Mouse (Mus musculus) erythroblast, embryonic 14.5 days (primary cell): ENCODE data around the gene Stx8. TPM values are rescaled to one million over a fixed set of nuclear protein-coding genes. Genes with fewer than 3 reads are reported as not detected.

Experiments used
- H3K27me3 ChIP-seq: 2 replicates; pipeline ENCODE4 v1.6.1; 2012; ENCODE audit warnings: inconsistent platforms; ENCODE audit not compliant: control insufficient read depth
- H3K36me3 ChIP-seq: 2 replicates; pipeline ENCODE4 v1.6.1; 2012; ENCODE audit warnings: mild to moderate bottlenecking, inconsistent platforms; ENCODE audit not compliant: control insufficient read depth
- H3K4me1 ChIP-seq: 2 replicates; pipeline ENCODE4 v1.6.1; 2012; ENCODE audit warnings: inconsistent platforms; ENCODE audit not compliant: control insufficient read depth
- H3K4me3 ChIP-seq: replicated peaks from 2 replicates; pipeline ENCODE3; 2012; ENCODE audit warnings: moderate library complexity, mild to moderate bottlenecking, inconsistent platforms
- H3K9me3 ChIP-seq: 2 replicates; pipeline ENCODE4 v1.6.1; 2012; ENCODE audit warnings: low read length, inconsistent platforms, mixed read lengths; ENCODE audit not compliant: control insufficient read depth
- GATA1 ChIP-seq: IDR thresholded peaks from 2 replicates; pipeline ENCODE4 v1.6.1; 2012; ENCODE audit warnings: low read length, inconsistent platforms, mixed read lengths
- TAL1 ChIP-seq: IDR thresholded peaks from 3 replicates; pipeline ENCODE4 v1.6.1; 2012; ENCODE audit warnings: low read length, inconsistent platforms, mixed read lengths
- polyA plus RNA-seq: library from polyadenylated mRNA; stranded (reverse); fragments of >175 nt; gene quantifications from 2 replicates; pipeline ENCODE4 v1.2.3, GENCODE M21; 2012

Stx8 gene
- polyA plus RNA-seq, result 0.08 and 0.17 TPM in 2 replicates

- Histone ChIP-seq H3K4me3 (peak within 1 kb of the TSS; percentile 95), H3K4me1 (peaks cover 26% of the 10 kb centered on the region), H3K9me3 (no peaks in the 10 kb centered on the region), H3K36me3 (peaks cover 6% of the 10 kb centered on the region), H3K27me3 (no peaks in the 10 kb centered on the region; the same call in 1 of the 2 replicates)
- no peak for TF ChIP-seq GATA1
Measured at GRCm38 (mm10) chr11:67965905-67966878, at the start of gene Stx8. TSS of gene Stx8 (plus strand) at chr11:67966193.

GRCm38 (mm10) chr11:67917126-67917525, 48.9 kb upstream of the Stx8 start:
- H3K9me3 ChIP-seq, result peaks cover 2% of the 10 kb centered on the region; the same call in 1 of the 2 replicates
- peaks cover 5% of the 10 kb centered on the region for H3K4me1 ChIP-seq
- no peaks in the 10 kb centered on the region for H3K36me3 ChIP-seq
- H3K27me3 ChIP-seq, result peaks cover 32% of the 10 kb centered on the region
- TF ChIP-seq GATA1, result no peak
- H3K4me3 ChIP-seq, result no peak overlapping the region

GRCm38 (mm10) chr11:67919593-67919992, 46.4 kb upstream of the Stx8 start:
- peaks cover 39% of the 10 kb centered on the region for H3K27me3 ChIP-seq
- no peak overlapping the region for H3K4me3 ChIP-seq
- peaks cover 8% of the 10 kb centered on the region for H3K4me1 ChIP-seq
- TF ChIP-seq GATA1 (no peak), TAL1 (no peak)
- H3K9me3 ChIP-seq, result peaks cover 2% of the 10 kb centered on the region; the same call in 1 of the 2 replicates
- H3K36me3 ChIP-seq, result no peaks in the 10 kb centered on the region

GRCm38 (mm10) chr11:67920226-67920960, 45.6 kb upstream of the Stx8 start:
- H3K27me3 ChIP-seq, result peaks cover 39% of the 10 kb centered on the region
- peaks cover 2% of the 10 kb centered on the region; the same call in 1 of the 2 replicates for H3K9me3 ChIP-seq
- H3K4me1 ChIP-seq, result peaks cover 8% of the 10 kb centered on the region
- no peaks in the 10 kb centered on the region for H3K36me3 ChIP-seq
- H3K4me3 ChIP-seq, result no peak overlapping the region
- no peak for TF ChIP-seq GATA1
- TF ChIP-seq TAL1, result no peak

GRCm38 (mm10) chr11:67921091-67921826, 44.7 kb upstream of the Stx8 start:
- Histone ChIP-seq H3K36me3 (no peaks in the 10 kb centered on the region), H3K4me3 (no peak overlapping the region), H3K9me3 (peaks cover 2% of the 10 kb centered on the region; the same call in 1 of the 2 replicates), H3K4me1 (peaks cover 8% of the 10 kb centered on the region), H3K27me3 (peaks cover 39% of the 10 kb centered on the region)
- no peak for TF ChIP-seq GATA1
- TF ChIP-seq TAL1, result no peak

GRCm38 (mm10) chr11:67921827-67922754, 43.9 kb upstream of the Stx8 start, which contains the start of gene Usp43:
TSS of gene Usp43 (minus strand) at chr11:67922153.
- Histone ChIP-seq H3K4me1 (peaks cover 8% of the 10 kb centered on the region), H3K9me3 (peaks cover 2% of the 10 kb centered on the region; the same call in 1 of the 2 replicates), H3K36me3 (no peaks in the 10 kb centered on the region), H3K27me3 (peaks cover 39% of the 10 kb centered on the region), H3K4me3 (peak within 1 kb of the TSS; percentile 41)
- no peak for TF ChIP-seq TAL1
- TF ChIP-seq GATA1, result no peak

- Histone ChIP-seq H3K4me1 (peaks cover 8% of the 10 kb centered on the region), H3K4me3 (no peak overlapping the region), H3K27me3 (peaks cover 39% of the 10 kb centered on the region), H3K9me3 (peaks cover 2% of the 10 kb centered on the region; the same call in 1 of the 2 replicates), H3K36me3 (no peaks in the 10 kb centered on the region)
- TF ChIP-seq GATA1 (no peak), TAL1 (no peak)
Measured at GRCm38 (mm10) chr11:67922755-67923125, 43.3 kb upstream of the Stx8 start.

- H3K36me3 ChIP-seq, result no peaks in the 10 kb centered on the region
- no peak for TF ChIP-seq TAL1
- TF ChIP-seq GATA1, result no peak
- H3K4me3 ChIP-seq, result no peak overlapping the region
- H3K27me3 ChIP-seq, result peaks cover 39% of the 10 kb centered on the region
- H3K9me3 ChIP-seq, result peaks cover 2% of the 10 kb centered on the region; the same call in 1 of the 2 replicates
- peaks cover 8% of the 10 kb centered on the region for H3K4me1 ChIP-seq
Measured at GRCm38 (mm10) chr11:67923720-67924119, 42.3 kb upstream of the Stx8 start.
